ENCODE assay signal across 18 mouse cellular contexts in the genomic region with DNA sequence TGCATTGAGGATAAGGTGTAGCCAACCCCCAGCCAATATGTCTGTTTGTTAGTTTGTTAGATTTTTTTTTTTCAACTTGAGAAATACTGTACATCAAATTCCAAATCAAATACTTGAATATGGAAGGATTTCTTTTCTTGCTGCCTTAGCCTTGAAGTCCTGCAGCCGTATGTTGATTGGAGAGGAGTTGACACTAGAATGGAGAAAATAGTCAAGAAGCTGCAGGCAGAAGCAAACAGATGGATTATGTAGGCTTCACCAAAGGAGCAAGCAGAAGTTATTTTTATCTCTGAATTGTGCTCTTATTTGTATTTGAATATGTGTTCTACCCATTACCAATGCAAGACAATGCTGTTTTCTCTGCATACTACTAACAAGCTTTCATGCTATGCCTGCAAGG.
"Had no signal": no experiment of that assay in that cellular context is flagged by ENCODE, and none has a peak within 500 bp of the region (broad histone marks: within the 10 kb centered on the region; RNA-seq: fewer than 3 reads in every experiment).

No protein-coding gene starts in this region.

- H3K4me3 ChIP-seq: midbrain, embryonic 10.5 days; midbrain, embryonic 12.5 days; myocyte; neural tube, embryonic 13.5 days; neural tube, embryonic 15.5 days had no signal

- DNase-seq: lung, adult 18-20 months; lung, embryonic 14.5 days; lung, postnatal 10 days; lung, postnatal 4 days; midbrain, embryonic 14.5 days; retina, postnatal 1 day; right cerebral cortex, adult 18-20 months; right cerebral cortex, postnatal 25 days; right cerebral cortex, postnatal 4 days; spleen, adult 18-20 months; thymus, adult 2 months; thymus, postnatal 25 days; thymus, postnatal 4 days had no signal

- H3K27ac ChIP-seq: midbrain, embryonic 10.5 days; midbrain, embryonic 12.5 days; neural tube, embryonic 13.5 days; neural tube, embryonic 15.5 days had no signal
